Mouse (Mus musculus): ENCODE measurements around the gene Hacd2. TPM values are rescaled to one million over a fixed set of nuclear protein-coding genes. Genes with fewer than 3 reads are reported as not detected.

Hacd2 gene
- polyA plus RNA-seq, 1 experiment: 10.6 TPM

GRCm38 (mm10) chr16:35153146-35153755 is 131.0 kb downstream of the Hacd2 start:
- TF ChIP-seq POLR2A (IDR thresholded peaks at IDR 0.05; ENCODE audit: borderline replicate concordance, control insufficient read depth, low read depth, low read length): no peak
- TF ChIP-seq CTCF (IDR thresholded peaks at IDR 0.05; ENCODE audit: control insufficient read depth, insufficient read depth, low read length): no peak
- WGBS: 11% methylated on average over 12 of the region's 12 CpGs
- Histone ChIP-seq H3K4me1 (ENCODE audit: control insufficient read depth, insufficient read depth, low read length) (no peaks in the 10 kb centered on the region; the same call in 1 of the 2 replicates), H3K4me3 (replicated peaks; ENCODE audit: control insufficient read depth, low read depth, low read length) (no peak overlapping the region), H3K27ac (ENCODE audit: control insufficient read depth, insufficient read depth, low read depth, low read length, poor library complexity) (no peak overlapping the region)

DNA sequence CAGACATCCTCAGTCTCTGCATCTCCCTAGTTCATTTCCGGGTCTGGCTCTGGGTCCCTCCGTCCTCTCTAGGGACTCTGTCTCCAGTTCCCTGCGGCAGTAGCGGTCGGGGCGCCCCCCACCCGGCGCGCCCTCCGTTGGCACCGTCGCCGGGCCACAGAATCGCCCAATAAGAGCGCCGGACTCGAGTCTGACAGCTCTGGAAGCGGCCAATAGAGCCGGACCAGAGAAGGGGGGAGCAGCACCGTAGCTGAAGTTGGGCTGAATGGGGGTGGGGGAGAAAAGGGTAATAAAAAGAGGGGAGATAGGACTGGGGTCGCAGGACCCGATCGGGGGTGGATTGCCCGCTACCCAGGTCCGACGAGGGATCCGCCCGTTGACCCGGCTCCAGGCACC is 132.0 kb downstream of the Hacd2 start:
- Histone ChIP-seq H3K4me3 (replicated peaks; ENCODE audit: control insufficient read depth, low read depth, low read length) (no peak overlapping the region), H3K4me1 (ENCODE audit: control insufficient read depth, insufficient read depth, low read length) (no peaks in the 10 kb centered on the region; the same call in 1 of the 2 replicates)
- 2% methylated on average over 29 of the region's 29 CpGs for WGBS

DNA sequence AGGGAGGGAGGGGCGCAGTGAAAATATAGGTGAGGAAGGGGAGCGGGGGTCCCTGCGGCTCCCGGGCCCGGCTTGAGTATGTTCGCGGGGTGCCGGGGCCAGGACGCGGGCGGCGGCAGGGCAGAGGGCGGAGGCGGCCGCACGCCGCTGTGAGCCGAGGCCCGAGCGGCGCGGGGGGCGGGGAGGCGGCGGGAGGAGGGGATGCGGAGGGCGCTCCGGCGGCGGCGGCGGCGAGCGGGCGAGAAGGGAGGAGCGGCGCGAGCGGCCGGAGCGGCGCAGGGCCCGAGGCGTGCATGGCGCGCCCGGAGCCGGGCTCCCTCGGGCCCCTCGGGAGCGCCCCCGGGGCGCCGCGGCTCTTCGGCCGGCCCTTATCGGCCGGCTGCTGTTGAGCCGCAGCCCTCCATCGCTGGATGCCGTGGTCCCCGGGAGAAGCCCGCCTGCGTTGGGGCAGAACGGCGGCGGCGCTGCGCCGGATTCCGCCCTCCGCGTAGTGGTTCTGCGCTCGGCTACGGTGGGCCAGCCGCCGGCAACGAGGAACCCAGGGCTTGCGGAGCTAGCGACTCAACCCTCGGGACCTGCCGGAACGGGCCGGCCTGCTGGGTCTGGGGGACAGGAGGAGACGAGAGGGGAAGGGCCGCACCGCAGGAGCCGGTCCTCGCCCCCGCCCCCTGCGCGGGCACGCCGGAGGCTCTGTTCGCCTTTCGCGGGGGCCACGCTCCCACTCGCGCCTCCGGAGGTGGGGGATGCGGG is 132.6 kb downstream of the Hacd2 start, which contains the start of gene Adcy5:
Gene Adcy5 (plus strand): TSS at position 237 of the 750 bp plus-strand sequence.
- Histone ChIP-seq H3K4me3 (replicated peaks; ENCODE audit: control insufficient read depth, low read depth, low read length) (no peak within 1 kb of the TSS), H3K27ac (ENCODE audit: control insufficient read depth, insufficient read depth, low read depth, low read length, poor library complexity) (no peak within 1 kb of the TSS; the same call in 1 of the 2 replicates), H3K4me1 (ENCODE audit: control insufficient read depth, insufficient read depth, low read length) (no peaks in the 10 kb centered on the region; the same call in 1 of the 2 replicates)
- WGBS: 2% methylated on average over 79 of the region's 104 CpGs
- TF ChIP-seq CTCF (IDR thresholded peaks at IDR 0.05; ENCODE audit: control insufficient read depth, insufficient read depth, low read length) (no peak), POLR2A (IDR thresholded peaks at IDR 0.05; ENCODE audit: borderline replicate concordance, control insufficient read depth, low read depth, low read length) (no peak)

More for the DNA sequence above, 132.0 kb downstream of the Hacd2 start:
- H3K27ac ChIP-seq (ENCODE audit: control insufficient read depth, insufficient read depth, low read depth, low read length, poor library complexity): no peak overlapping the region
- TF ChIP-seq CTCF (IDR thresholded peaks at IDR 0.05; ENCODE audit: control insufficient read depth, insufficient read depth, low read length) (no peak), POLR2A (IDR thresholded peaks at IDR 0.05; ENCODE audit: borderline replicate concordance, control insufficient read depth, low read depth, low read length) (no peak)

DNA sequence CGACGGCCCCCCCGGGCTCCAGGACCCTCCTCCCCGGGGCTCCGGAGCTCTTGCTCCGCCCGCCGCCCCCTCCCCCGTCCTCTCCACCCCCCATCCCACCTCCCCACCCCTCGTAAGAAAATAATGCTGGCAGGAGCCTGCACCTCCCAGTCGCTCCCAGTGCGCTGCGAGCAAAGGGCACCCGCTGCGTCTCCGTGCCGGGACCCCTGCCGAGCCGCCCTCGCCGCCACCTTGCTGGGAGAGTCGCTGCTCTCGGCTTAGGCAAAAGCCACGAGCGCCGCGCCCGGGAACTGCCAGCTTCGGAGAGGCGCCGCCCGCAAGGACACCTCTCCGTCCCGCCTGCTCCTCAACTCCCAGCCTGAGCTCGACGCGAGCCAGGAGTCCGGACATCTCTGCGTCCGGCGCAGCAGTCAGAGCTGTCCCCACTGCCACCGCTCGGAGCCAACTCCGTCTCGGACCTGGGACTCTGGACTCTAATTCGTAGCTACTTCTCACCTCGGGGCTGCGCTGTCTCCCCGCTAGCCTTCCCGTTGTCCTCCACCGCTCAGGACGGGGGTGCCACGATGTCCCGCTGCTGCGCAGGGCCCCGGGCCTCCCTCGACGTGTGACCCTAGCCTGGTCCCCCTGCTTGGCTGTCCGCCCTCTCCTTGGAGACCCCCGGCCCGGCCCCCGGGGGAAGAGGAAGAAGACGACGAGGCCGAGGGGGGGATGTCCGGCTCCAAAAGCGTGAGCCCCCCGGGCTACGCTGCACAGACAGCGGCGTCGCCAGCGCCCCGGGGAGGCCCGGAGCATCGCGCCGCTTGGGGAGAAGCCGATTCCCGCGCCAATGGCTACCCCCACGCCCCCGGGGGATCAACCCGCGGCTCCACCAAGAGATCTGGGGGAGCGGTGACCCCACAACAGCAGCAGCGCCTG is 133.4 kb downstream of the Hacd2 start:
- TF ChIP-seq CTCF (IDR thresholded peaks at IDR 0.05; ENCODE audit: control insufficient read depth, insufficient read depth, low read length) (no peak), POLR2A (IDR thresholded peaks at IDR 0.05; ENCODE audit: borderline replicate concordance, control insufficient read depth, low read depth, low read length) (no peak)
- H3K4me3 ChIP-seq (replicated peaks; ENCODE audit: control insufficient read depth, low read depth, low read length): no peak overlapping the region
- no peak overlapping the region; the same call in 1 of the 2 replicates for H3K27ac ChIP-seq (ENCODE audit: control insufficient read depth, insufficient read depth, low read depth, low read length, poor library complexity)
- 3% methylated on average over 86 of the region's 87 CpGs for WGBS
- H3K4me1 ChIP-seq (ENCODE audit: control insufficient read depth, insufficient read depth, low read length): no peaks in the 10 kb centered on the region; the same call in 1 of the 2 replicates

GRCm38 (mm10) chr16:35156306-35156695 is 134.1 kb downstream of the Hacd2 start:
- TF ChIP-seq POLR2A (IDR thresholded peaks at IDR 0.05; ENCODE audit: borderline replicate concordance, control insufficient read depth, low read depth, low read length) (no peak), CTCF (IDR thresholded peaks at IDR 0.05; ENCODE audit: control insufficient read depth, insufficient read depth, low read length) (peak; percentile 18; the same call in 1 of the 2 replicates)
- no peaks in the 10 kb centered on the region; the same call in 1 of the 2 replicates for H3K4me1 ChIP-seq (ENCODE audit: control insufficient read depth, insufficient read depth, low read length)
- H3K4me3 ChIP-seq (replicated peaks; ENCODE audit: control insufficient read depth, low read depth, low read length): no peak overlapping the region
- 4% methylated on average over 48 of the region's 48 CpGs for WGBS
- no peak overlapping the region; the same call in 1 of the 2 replicates for H3K27ac ChIP-seq (ENCODE audit: control insufficient read depth, insufficient read depth, low read depth, low read length, poor library complexity)

DNA sequence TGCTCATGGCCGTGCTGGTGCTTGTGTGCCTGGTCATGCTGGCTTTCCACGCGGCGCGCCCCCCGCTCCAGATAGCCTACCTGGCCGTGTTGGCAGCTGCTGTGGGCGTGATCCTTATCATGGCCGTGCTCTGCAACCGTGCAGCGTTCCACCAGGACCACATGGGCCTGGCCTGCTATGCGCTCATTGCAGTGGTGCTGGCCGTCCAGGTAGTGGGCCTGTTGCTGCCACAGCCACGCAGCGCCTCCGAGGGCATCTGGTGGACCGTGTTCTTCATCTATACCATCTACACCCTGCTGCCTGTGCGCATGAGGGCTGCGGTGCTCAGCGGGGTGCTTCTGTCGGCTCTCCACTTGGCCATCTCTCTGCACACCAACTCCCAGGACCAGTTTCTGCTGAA is 134.6 kb downstream of the Hacd2 start:
- 78% methylated on average over 21 of the region's 21 CpGs for WGBS

More for the DNA sequence above, 134.6 kb downstream of the Hacd2 start:
- Histone ChIP-seq H3K27ac (ENCODE audit: control insufficient read depth, insufficient read depth, low read depth, low read length, poor library complexity) (no peak overlapping the region), H3K4me3 (replicated peaks; ENCODE audit: control insufficient read depth, low read depth, low read length) (no peak overlapping the region), H3K4me1 (ENCODE audit: control insufficient read depth, insufficient read depth, low read length) (no peaks in the 10 kb centered on the region; the same call in 1 of the 2 replicates)
- TF ChIP-seq CTCF (IDR thresholded peaks at IDR 0.05; ENCODE audit: control insufficient read depth, insufficient read depth, low read length) (no peak), POLR2A (IDR thresholded peaks at IDR 0.05; ENCODE audit: borderline replicate concordance, control insufficient read depth, low read depth, low read length) (no peak)

Other genes starting within 250 kb of the Hacd2 start
- 1.0 and 2.0 TPM in 2 replicates for gene Adcy5, start 132.4 kb downstream of the Hacd2 start, polyA plus RNA-seq (2011; ENCODE audit: insufficient read depth, insufficient read length, low replicate concordance, missing spikeins)